Mouse (Mus musculus) heart, postnatal 36 days (tissue): ENCODE results near the gene Kcng4. TPM values are rescaled to one million over a fixed set of nuclear protein-coding genes. Genes with fewer than 3 reads are reported as not detected.

Experiments used
- DNase-seq, 2 experiments: peaks; one replicate each; pipeline ENCODE4 v3.0.0; 2021 to 2022
- intact Hi-C: fragments of 180-260 bp; cut with DNase I; formaldehyde crosslinking; loops from one replicate; pipeline ENCODE4 v1.15.1; 2025
- total RNA-seq, 2 experiments: library from RNA; stranded (reverse); gene quantifications; 2 replicates each; pipeline ENCODE4 v1.2.3; 2021

Kcng4 gene
- total RNA-seq = under 1 TPM; 0.11 to 0.22 TPM

DNA sequence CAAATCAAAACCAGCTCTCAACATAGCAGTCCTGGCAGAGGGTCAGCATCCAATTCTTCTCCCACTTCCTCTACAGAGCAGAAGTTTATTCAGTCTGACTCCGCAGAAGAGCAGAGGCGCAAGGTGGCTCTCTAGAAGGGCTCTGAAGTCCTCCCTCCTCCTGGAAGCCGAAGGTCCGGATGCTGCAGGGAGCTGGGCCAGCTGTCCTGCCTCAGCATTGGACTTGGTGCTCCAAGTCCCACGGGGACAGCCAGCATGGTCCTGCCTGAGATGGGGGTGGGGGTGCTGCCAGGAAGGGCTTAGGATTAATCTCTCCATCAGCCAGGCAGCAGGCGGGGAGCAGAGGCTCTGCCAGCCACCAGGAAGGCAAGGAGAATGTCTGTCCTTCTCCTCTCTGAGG is at the start of gene Kcng4:
TSS of gene Kcng4 (minus strand) at position 303 of the 400 bp plus-strand sequence.
- peak; percentile 19 to 24 for DNase-seq
- intact Hi-C loops = no loop called here

DNA sequence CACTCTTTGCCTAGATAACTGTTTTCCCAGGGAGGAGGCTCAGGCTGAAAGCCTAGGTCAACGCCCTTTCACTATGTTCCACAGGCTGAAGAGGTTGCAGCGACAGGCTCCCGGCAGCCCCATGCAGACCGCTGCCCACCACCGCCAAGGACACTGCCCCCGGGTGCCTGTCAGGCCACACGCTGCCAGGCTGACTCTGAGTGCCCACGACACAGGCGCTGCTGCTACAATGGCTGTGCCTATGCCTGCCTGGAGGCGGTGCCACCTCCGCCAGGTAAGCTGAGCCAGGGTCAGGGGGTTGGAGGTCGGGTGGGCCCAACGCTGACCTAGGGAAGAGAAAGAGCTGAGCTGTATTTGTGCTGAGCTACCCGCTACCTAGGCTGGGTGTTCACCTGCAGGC is 43.7 kb upstream of the Kcng4 start:
- intact Hi-C loops = loop anchor here (5.0 kb wide), 3 partner anchors 122 to 267 kb away; partner anchors contain the start of genes Mbtps1 and Necab2
- DNase-seq = no peak

- intact Hi-C loops = loop anchor here (5.0 kb wide), 3 partner anchors 121 to 266 kb away; partner anchors contain the start of genes Mbtps1 and Necab2
- peak; percentile 19 to 36 for DNase-seq
Measured at GRCm38 (mm10) chr8:119678138-119678843, 42.8 kb upstream of the Kcng4 start.

DNA sequence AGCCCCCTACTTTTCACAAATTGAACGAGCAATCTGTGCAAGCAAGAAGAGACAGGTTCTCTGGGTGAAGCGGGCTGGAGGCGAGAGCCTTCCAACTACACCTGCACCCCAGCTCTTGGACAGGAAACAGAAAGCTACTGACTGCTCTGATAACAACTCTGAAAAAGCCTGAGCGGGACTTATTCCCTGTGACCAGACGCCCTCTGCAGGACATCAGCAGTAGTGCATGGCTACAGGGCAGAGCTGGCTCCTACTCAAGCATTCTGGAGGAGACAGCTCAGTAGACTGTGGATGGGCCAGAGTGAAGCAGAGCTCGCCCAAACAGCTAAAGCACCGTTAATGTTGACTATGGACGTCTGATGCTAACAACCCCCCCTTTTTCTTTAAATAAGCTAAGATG is 40.9 kb upstream of the Kcng4 start:
- DNase-seq = peak; percentile 89 to 94
- intact Hi-C loops = loop anchor here (1.0 to 5.0 kb wide), 4 partner anchors 19 to 264 kb away; partner anchors contain the start of genes Mbtps1 and Necab2

DNA sequence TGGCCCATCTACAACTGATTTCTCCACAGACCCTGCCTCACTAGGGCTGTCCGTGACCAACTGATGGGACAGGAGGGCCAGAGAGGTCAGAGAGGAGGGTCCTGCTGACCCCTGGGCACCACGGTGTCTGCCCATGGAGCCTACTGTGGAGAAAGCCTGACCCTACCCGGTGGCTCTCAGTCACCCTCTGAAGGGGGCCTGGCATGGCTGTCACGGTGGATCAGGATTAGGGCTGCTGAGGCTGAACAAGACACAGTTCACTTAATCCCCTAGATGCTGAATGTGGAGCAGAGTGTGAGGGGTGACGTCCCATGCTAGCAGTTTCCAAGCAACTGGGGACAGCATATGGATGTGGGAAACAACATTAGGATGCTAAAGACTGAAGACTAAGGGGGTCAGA is 40.0 kb upstream of the Kcng4 start:
- intact Hi-C loops = loop anchor here (2.0 to 5.0 kb wide), 4 partner anchors 71 to 263 kb away; partner anchors contain the start of genes Mbtps1, Necab2 and Taf1c
- no peak for DNase-seq

- no peak for DNase-seq
- intact Hi-C loops = loop anchor here (2.0 kb wide), 1 partner anchor 69 kb away; the partner anchor contains the start of gene Taf1c
Measured at GRCm38 (mm10) chr8:119673976-119674555, 38.6 kb upstream of the Kcng4 start.

GRCm38 (mm10) chr8:119670419-119671091 is 35.1 kb upstream of the Kcng4 start:
- DNase-seq = peak; percentile 54 to 57
- intact Hi-C loops = loop anchor here (1.0 kb wide), 1 partner anchor 65 kb away; the partner anchor contains the start of gene Taf1c

- intact Hi-C loops = no loop called here
- no peak for DNase-seq
Measured at GRCm38 (mm10) chr8:119669284-119669683, 33.8 kb upstream of the Kcng4 start.

- intact Hi-C loops = no loop called here
- DNase-seq = no peak
Measured at GRCm38 (mm10) chr8:119668447-119668846, 33.0 kb upstream of the Kcng4 start.

DNA sequence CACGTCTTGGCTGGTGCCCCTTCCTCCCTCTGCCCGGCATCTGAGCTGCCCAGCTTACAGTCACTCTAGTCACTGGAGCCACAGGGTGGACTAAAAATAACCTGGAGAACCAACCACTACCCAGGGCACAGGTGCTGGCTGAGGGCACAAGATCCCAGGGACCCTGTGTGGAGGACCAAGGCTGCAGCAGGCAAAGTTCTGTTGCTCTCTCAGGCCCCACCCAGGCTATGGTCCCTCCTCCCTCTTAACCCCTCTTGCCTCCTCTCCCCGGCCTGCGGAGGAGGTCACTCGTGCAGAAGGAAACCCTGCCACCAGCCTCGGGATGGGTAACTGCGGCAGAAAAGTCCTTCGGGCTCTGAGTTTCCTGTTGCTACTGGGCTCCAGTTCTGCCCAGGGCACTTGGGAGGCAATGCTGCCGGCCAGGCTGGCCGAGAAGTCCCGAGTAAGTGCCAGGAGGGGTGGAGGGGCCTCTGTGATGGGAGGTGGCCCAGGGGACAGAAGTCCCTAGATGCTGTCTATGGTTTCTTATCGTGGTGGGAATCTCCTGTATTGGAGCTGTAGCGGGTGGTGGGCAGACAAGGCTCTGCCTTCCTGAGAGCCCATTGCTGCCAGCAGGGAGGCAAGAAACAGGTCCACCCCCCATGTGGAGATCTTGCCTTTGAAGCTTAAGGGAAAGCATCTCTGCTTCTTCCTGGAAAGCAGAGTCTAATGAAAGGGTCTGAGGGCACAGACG is 30.9 kb upstream of the Kcng4 start, which contains the start of gene Wfdc1:
TSS of gene Wfdc1 (plus strand) at position 147 of the 733 bp plus-strand sequence.
- intact Hi-C loops = no loop called here

DNA sequence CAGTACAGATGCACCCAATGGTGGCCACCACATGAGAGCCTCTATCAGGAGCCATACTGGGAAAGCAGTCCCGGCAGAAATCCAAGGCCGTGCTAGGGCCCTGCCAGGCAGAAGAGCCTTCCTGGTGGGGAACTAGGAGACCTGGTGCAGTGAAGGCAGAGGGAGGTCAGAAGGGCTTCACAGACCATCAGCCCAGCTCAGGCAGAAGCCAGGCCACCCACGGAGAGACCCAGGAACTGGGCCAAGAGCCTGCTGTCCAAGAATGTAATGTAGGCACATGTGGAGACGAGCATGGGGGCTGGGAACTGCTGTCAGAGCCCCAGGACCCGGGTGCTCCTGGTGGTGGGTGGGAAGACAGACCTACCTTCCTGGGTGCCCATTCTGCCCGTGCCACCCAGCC is 29.8 kb upstream of the Kcng4 start:
- peak; percentile 38 to 40 for DNase-seq
- intact Hi-C loops = no loop called here

More for the DNA sequence above, 30.9 kb upstream of the Kcng4 start, which contains the start of gene Wfdc1:
- DNase-seq = peak; percentile 35 to 51

- DNase-seq = no peak
- intact Hi-C loops = no loop called here
Measured at GRCm38 (mm10) chr8:119663440-119663839, 28.0 kb upstream of the Kcng4 start.

- intact Hi-C loops = no loop called here
- no peak for DNase-seq
Measured at GRCm38 (mm10) chr8:119661892-119662291, 26.4 kb upstream of the Kcng4 start.

DNA sequence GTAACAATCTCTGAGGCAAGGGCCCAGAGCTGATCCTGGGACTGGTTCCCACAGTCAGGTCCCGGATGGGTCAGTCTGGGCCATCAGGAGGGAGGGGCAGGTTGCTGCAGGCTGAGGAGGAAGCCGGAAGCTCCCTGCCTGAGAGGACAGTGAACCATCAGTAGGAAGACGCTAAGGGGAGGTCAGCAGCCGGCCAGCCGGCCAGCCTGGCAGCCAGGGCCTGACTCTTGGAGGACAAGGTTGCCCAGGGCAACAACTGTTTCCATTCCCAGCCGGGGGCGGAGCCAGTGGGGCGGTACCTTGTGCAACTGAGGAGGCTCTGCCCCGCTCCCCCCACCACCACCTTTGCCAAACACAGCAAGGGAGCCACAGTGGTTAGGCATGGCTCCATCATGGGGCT is 25.6 kb upstream of the Kcng4 start:
- peak; percentile 74 to 78 for DNase-seq
- intact Hi-C loops = no loop called here

GRCm38 (mm10) chr8:119656709-119657464 is 21.4 kb upstream of the Kcng4 start:
- intact Hi-C loops = loop anchor here (1.0 kb wide), 1 partner anchor 19 kb away; no protein-coding TSS in a partner anchor
- peak; percentile 40 to 54 for DNase-seq

DNA sequence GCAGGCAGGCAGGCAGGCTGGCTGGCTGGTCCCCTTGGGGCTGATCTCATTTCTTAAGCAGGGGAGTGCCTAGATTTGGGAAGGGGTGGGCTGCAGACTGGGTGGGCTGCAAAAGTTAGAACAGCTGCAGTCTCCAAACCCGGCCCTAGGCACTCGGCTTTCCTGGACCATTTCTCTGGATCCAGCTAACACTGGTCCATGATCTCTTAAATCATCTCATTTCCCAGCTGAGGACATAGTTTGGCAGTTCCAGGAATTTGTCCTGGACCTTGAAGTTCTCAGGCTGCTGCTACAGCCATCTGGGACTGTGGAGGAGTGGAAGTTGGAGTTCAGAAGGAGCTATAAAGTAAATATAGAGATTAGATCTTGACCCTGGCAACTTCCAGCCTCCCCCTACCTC is 15.8 kb upstream of the Kcng4 start:
- intact Hi-C loops = no loop called here
- DNase-seq = no peak

DNA sequence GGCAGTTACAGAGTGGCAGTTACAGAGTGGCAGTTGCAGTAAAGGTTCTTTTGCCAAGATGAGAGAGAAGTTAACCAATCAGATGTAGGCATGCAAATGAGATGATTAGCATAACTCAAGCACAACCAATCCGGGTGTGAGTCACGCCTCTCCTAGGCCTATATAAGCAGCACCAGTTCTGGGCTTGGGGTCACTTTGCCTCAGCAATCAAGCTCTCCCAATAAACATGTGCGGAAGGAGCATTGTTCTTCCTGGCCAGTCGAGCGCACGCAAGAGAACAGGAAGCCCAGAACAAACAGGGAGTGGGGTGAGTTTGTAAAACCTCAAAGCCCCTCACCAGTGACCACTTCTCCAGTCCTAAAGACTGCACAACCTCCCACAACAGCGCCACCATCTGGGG is 11.4 kb upstream of the Kcng4 start:
- intact Hi-C loops = no loop called here

DNA sequence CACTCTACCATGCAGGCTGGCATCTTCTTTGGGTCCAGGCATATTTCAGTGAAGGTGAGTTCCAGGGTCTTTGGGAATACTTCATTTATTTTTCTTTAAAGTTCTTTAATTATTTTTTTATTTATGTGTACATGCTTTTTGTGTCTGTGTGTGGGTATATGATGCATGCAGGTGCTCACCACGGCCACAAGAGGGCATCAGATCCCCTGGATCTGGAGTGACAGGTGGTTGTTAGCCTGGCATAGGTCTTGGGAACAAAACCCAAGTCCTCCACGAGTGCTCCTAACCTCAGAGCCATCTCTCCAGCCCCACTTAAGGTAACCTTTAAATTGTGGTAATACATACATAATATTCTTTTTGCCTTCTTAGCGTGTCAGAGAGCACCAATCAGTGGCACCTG is 10.7 kb upstream of the Kcng4 start:
- intact Hi-C loops = no loop called here

More for the DNA sequence above, 11.4 kb upstream of the Kcng4 start:
- DNase-seq = no peak

GRCm38 (mm10) chr8:119644981-119645597 is 9.6 kb upstream of the Kcng4 start:
- DNase-seq = no peak
- intact Hi-C loops = no loop called here

More for the DNA sequence above, 10.7 kb upstream of the Kcng4 start:
- DNase-seq = no peak
